Mouse (Mus musculus) myocyte (in vitro differentiated cells): ENCODE measurements around the gene Utp15.

Experiments
- E2F4 ChIP-seq: IDR thresholded peaks from one replicate; pipeline ENCODE4 v1.6.1; 2011; ENCODE audit warnings: mild to moderate bottlenecking, control low read depth, moderate library complexity; ENCODE audit not compliant: insufficient read depth
- MAX ChIP-seq: IDR thresholded peaks from one replicate; pipeline ENCODE4 v1.6.1; 2011; ENCODE audit warnings: low read depth, mild to moderate bottlenecking, control low read depth
- MYOD1 ChIP-seq, 3 experiments: IDR thresholded peaks; one replicate each; pipeline ENCODE4 v1.6.1; 2011; ENCODE audit warnings: control low read depth in 2 of 3, low read depth in 2 of 3, mild to moderate bottlenecking in 2 of 3, moderate library complexity in 1 of 3; ENCODE audit not compliant: insufficient read length in 2 of 3, control insufficient read depth in 1 of 3
- POLR2A ChIP-seq: IDR thresholded peaks from one replicate; pipeline ENCODE4 v1.6.1; 2011; ENCODE audit warnings: low read depth, mild to moderate bottlenecking, control low read depth, moderate library complexity; ENCODE audit not compliant: insufficient read length
- REST ChIP-seq: IDR thresholded peaks from one replicate; pipeline ENCODE4 v1.6.1; 2011; ENCODE audit warnings: mild to moderate bottlenecking, control low read depth, moderate library complexity; ENCODE audit not compliant: insufficient read depth, insufficient read length

GRCm38 (mm10) chr13:98210137-98210536, 52.7 kb downstream of the Utp15 start:
- no peak for TF ChIP-seq MAX
- no peak for TF ChIP-seq POLR2A
- no peak for TF ChIP-seq REST
- no peak for TF ChIP-seq MYOD1 (IDR thresholded peaks at IDR 0.05; ENCODE audit: control insufficient read depth in 1 of 3, insufficient read length in 2 of 3, low read depth in 2 of 3)
- TF ChIP-seq E2F4: no peak
